Mouse (Mus musculus) regulatory T cell (primary cell): ENCODE results near the gene Nipsnap2.

Source experiments
- in situ Hi-C: fragments of 300-600 bp; cut with MboI, MseI; formaldehyde crosslinking; loops from one replicate; pipeline ENCODE4 v1.15.1; 2025; ENCODE audit warnings: high pct_unique_total_duplicates

Gene Nipsnap2

DNA sequence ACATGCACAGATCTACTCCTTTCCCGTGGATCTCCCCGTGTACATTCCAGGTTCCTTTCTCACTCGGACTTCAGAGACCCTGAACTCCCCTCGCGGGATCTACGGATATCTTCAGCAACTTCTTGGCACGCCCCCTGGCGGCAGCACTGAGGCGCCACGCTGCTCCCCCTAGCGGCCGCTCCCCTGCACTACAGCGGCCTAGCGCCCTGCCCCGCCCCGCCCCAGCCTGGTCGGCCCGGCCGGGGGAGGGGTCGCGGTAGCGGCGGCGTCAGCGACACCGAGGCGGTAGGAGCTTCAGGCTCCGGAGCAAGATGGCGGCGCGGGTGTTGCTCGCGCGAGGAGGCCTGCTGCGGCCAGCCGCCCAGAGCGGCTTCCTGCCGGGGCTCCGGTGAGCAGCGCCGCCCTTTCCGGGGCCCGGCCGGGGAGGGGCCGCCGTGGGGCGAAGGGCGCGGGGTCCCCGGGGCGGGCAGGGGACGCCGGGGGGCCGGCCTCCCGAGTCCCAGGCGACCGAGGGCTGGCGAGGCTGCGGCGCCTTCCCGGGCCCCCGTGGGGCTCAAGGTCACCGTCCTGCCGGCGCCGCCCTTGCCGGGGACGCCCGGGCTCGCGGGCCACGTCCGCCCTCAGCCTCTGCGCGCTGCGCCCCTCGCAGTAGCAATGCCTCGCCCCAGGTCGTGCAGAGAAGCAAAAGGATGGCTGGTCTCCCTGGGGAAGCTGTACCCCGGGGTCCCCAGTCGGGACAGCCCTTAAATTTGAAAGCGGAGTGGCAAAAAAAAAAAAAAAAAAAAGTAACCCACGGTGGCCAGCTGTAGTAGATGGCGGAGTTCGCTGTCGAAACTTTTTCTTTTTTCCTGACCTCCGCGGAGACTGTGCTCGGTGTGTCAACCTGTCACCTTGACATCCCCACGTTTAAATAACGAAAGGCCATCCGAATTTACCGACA, at the start of gene Nipsnap2:
Nipsnap2 (plus strand) TSS at position 230 of the 940 bp plus-strand sequence.
- in situ Hi-C loops, result no loop called here

DNA sequence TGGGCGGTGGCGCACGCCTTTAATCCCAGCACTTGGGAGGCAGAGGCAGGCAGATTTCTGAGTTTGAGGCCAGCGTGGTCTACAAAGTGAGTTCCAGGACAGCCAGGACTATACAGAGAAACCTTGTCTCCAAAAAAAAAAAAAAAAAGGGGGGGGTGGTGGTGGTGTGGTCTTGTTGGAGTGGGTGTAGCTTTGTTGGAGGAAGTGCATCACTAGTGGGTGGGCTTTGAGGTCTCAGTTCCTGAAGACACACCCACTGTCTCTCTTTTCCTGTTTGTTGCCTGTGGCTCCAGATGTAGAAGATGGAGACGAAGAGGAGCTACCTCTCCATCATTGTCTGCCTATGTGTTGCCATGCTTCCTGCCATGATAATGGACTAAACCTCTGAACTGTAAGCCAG, 39.7 kb upstream of the Nipsnap2 start:
- in situ Hi-C loops, result loop anchor here (25.0 kb wide), 1 partner anchor 1427 kb away; no protein-coding TSS in a partner anchor

DNA sequence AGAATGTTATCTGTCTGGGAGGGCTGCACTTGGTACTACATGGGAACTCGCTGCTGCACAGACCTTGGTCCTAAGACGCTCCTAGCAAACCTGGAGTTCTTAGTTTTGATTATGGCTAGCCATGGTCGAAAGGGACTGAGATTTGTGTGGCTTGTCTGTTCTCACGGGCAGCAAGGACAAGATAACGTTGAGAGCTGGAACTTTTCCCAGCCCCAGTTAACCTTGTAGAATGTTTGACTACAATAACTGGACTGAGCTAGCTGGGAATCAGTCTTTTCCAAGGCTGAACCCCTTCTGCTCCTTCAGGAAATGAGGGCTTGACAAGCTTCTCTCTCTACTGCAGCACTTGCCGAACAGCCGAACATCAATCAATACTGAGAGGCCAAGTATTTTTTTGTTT, 37.2 kb upstream of the Nipsnap2 start:
- in situ Hi-C loops, result loop anchor here (25.0 kb wide), 1 partner anchor 1425 kb away; no protein-coding TSS in a partner anchor

GRCm38 (mm10) chr5:129690528-129690927, 34.3 kb upstream of the Nipsnap2 start:
- in situ Hi-C loops, result loop anchor here (25.0 kb wide), 1 partner anchor 1422 kb away; no protein-coding TSS in a partner anchor

DNA sequence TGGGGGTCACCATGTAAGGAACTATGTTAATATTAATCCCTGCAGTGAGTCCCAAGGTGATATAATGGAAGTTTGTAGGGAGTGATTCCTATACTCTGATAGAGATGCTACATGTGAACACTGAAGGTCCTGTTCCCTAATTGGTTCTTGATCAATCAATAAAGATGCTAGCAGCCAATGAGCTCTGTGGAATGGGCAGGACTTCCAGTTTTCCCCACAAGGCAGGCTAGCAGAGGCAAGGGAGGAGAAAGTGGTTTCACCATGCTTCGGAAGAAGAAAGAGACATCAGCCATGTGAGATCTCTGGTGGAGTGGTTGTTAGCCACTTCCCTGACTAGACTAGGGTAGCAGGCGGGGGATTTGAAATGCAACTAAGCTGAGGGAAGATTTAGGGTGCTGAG, 24.4 kb upstream of the Nipsnap2 start:
- in situ Hi-C loops, result no loop called here

DNA sequence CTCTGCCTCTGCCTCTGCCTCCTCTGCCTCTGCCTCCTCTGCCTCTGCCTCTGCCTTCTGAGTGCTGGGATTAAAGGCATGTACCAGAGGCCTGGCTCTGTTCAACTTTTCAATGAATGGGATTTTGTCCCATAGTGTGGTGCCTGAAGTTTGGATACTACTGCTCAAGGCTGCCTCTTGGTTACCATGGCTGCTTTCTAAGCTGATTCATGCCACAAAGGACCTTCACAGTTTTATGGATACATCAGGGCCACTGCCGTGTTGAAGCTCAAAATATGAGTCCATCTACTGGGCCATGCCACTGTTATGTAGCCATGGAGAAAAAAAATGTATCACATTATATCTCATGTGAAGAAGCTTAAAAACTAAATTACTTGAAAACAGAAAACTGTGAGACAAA, 23.2 kb upstream of the Nipsnap2 start:
- in situ Hi-C loops, result no loop called here

GRCm38 (mm10) chr5:129703368-129703767, 21.5 kb upstream of the Nipsnap2 start:
- in situ Hi-C loops, result no loop called here

- in situ Hi-C loops, result no loop called here
Observed at GRCm38 (mm10) chr5:129708412-129708811, 16.5 kb upstream of the Nipsnap2 start, which contains the start of gene Sept14. Gene Sept14 (minus strand): TSS chr5:129708512.

GRCm38 (mm10) chr5:129715326-129715861, 9.5 kb upstream of the Nipsnap2 start, which contains the start of gene Mrps17:
Gene Mrps17 (plus strand): TSS chr5:129715497.
- in situ Hi-C loops, result no loop called here

- in situ Hi-C loops, result no loop called here
Observed at GRCm38 (mm10) chr5:129717016-129717415, 7.8 kb upstream of the Nipsnap2 start.

DNA sequence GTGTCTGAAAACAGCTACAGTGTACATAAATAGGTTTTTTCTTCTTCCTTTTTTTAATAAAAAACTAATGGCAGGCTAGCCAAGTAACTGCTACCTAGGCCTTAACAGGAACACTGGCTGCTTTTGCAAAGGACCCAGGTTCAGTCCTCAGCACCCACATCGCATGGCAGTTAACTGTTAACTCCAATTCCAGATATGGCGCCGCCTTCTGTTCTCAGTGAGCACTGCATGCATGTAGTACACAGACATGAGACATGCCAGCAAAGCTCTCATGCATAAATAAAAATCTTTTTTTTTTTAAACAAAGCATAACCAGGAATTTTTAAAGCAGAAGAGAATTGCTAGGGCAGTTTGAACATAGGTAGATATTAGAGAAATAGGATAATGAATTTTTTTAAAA, 4.7 kb upstream of the Nipsnap2 start:
- in situ Hi-C loops, result no loop called here

DNA sequence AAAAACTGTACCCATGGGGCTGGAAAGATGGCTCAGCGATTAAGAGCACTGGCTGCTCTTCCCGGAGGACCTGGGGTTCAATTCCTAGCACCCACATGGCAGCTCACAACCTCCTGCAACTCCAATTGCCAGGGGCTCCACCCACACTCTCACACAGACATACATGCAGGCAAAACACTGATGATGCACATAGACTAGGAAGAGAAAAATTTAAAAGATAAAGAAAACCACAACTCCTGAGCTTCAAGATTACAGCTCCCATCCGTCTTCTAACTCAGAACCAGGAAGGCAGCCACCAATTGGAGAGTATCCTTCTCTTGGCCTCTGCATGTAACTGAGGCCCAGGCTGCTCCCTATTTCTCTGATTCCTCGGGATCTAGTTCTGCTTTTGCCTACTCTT, 595 bp upstream of the Nipsnap2 start:
- in situ Hi-C loops, result no loop called here

DNA sequence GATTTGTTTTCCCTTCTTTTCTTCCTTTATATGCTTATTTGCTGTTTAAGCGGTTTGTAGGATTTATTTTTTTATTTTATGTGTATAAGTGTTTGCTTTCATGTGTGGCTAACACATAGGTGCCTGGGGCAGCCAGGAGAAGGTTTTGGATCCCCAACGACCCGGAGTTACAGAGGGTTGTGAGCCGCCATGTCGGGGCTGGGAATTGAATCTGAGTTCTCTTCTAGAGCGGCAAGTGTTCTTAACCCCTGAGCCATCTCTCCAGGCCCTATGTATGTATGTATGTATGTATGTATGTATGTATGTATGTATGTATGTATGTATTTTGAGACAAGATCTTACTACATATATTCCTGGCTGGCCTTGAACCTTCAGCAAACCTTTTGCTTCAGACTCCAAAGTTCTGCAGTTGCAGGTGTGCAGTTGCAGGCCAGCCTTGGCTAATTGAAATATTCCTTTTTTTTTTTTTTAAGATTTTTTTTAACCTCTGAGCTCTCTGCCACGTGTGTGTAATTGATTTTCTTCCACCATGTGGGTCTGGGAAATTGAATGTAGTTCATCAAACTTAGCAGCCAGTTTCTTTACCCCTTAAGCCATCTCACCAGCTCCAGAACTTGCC, 1.0 kb downstream of the Nipsnap2 start:
- in situ Hi-C loops, result no loop called here

DNA sequence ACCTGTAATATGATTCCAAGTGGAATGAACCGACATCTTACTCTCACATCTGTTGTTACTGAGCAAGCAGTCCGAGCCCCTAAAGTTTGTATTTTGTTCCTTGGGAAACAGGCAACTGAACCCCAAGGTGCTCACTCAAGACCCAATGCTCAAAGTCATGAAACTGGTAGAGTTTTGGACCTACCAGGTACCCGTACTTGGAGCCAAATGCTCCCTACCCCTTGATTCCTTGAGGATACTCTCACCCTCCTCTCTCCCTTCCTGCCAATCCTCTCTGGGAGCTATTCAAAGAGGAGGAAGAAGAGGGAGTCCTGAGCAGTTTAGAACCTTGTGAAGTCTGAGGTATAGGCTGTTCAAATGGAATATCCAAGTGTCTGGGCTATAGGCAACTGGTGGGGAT, 1.9 kb downstream of the Nipsnap2 start:
- in situ Hi-C loops, result no loop called here

GRCm38 (mm10) chr5:129729286-129729685, 4.4 kb downstream of the Nipsnap2 start:
- in situ Hi-C loops, result no loop called here

GRCm38 (mm10) chr5:129730344-129730743, 5.5 kb downstream of the Nipsnap2 start:
- in situ Hi-C loops, result no loop called here

GRCm38 (mm10) chr5:129731021-129731420, 6.2 kb downstream of the Nipsnap2 start:
- in situ Hi-C loops, result no loop called here

- in situ Hi-C loops, result no loop called here
Observed at GRCm38 (mm10) chr5:129740976-129741375, 16.1 kb downstream of the Nipsnap2 start.

DNA sequence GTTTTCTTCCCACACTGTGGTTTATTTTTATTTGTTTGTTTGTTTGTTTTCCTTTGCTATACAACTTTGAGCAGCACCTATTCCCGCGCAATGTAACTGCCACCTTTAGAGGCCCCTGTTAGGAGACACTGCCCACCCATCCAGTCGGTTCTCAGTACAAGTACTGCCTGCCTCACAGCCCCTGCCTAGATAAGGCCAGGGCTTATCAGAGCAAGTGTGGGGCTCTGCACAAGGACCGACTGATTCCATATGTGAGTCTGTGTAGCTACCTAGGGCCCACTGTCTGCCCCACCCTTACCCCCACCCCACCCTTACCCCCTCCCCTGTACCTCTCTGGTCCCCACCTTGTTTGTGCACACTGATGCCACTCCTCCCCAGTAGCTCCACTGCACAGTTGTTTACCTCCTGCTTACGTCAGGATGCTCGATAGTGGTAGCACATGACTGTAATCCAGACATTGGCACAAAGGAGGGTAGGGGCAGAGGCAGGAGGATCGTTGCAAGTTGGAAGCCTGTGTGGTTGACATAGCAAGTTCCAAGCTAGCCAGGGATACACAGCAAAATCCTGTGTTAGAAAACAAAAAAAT, 18.1 kb downstream of the Nipsnap2 start:
- in situ Hi-C loops, result no loop called here

- in situ Hi-C loops, result no loop called here
Observed at GRCm38 (mm10) chr5:129744050-129744449, 19.2 kb downstream of the Nipsnap2 start.

DNA sequence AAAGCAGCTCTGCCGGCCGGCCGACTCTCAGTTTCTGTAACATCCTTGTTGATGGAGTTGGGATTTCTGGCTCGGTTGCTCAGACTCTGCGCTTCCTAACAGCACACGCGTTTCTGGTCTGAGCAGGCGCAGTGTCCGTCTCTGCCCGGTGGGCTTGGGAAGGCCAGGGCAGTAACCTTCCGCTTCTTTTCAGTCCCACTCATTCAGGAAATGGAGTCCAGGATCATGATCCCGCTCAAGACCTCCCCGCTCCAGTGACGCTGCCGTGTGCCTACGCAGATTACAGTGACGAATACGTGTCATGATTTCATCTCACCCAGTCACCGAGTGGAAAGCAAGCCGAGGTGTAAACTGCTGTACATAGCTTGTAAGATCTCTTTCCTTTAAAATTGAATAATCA, 32.0 kb downstream of the Nipsnap2 start:
- in situ Hi-C loops, result no loop called here

- in situ Hi-C loops, result no loop called here
Observed at GRCm38 (mm10) chr5:129759929-129760480, 35.1 kb downstream of the Nipsnap2 start.
